Mouse (Mus musculus) ovary, postnatal 36 days (tissue): ENCODE data around the gene Klhl36.
"Not testable (repeated sequence)": the region's sequence is repeated elsewhere in the genome, so short reads cannot be mapped to it uniquely, and the experiment has no call there.

Experiments
- DNase-seq: peaks from one replicate; pipeline ENCODE4 v3.0.0; 2022; ENCODE audit warnings: low spot score, mixed read lengths

Klhl36 gene

GRCm38 (mm10) chr8:119835270-119835669, 26.8 kb upstream of the Klhl36 start:
- no peak for DNase-seq

DNA sequence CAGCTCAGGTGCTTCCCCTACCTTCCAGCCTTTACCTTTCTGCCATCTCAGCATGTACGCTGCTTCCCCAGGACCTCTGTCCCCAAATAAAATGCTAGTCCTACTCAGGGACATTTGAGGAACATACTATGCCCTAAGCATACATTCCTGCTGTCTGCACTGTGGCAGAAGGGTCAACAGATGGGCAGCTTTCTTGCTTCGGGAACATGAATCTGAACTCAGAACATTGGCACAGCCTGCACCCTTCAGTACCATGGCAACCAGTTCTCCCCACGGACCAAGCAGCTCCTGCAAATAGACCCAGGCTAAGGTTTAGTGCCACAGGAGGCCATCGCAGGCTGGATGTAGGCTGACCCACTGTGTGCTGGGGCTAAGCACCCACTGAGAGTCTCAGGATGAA, 25.2 kb upstream of the Klhl36 start:
- no peak for DNase-seq

GRCm38 (mm10) chr8:119837553-119838071, 24.5 kb upstream of the Klhl36 start:
- DNase-seq, result no peak

- DNase-seq, result no peak
Observed at GRCm38 (mm10) chr8:119838100-119838982, 23.7 kb upstream of the Klhl36 start.

- DNase-seq, result no peak
Observed at GRCm38 (mm10) chr8:119838983-119839340, 23.1 kb upstream of the Klhl36 start.

- DNase-seq, result no peak
Observed at GRCm38 (mm10) chr8:119839419-119840021, 22.5 kb upstream of the Klhl36 start.

- DNase-seq, result peak; percentile 97
Observed at GRCm38 (mm10) chr8:119840275-119840808, 21.7 kb upstream of the Klhl36 start, which contains the start of gene Cotl1. TSS of gene Cotl1 (minus strand) at chr8:119840544.

DNA sequence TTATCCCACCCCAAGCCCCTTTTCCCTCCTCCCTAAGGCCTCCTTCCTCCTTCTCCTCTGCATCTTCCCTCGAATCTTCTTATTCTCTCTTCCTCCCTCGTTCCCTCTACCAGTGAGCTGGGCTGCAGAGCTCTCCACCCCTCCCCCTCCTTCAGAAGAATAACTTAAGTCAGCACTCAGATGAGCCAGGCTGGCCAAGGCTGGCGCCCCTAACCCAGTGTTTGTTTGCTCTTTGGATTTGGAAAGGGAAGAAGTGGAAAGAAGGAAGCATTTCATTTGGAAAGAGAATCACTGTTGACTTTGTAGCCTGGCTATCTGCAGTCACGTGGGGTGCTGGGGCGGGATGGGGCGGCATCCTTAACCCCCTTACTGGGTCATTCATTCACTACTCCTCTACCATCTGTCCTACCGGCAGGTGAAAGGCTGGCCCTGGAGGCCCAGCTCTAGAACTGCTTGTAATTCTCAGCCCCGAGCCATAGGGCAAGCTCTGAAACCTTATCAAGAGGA, 21.1 kb upstream of the Klhl36 start:
- DNase-seq, result no peak

GRCm38 (mm10) chr8:119843444-119843843, 18.6 kb upstream of the Klhl36 start:
- peak; percentile 52 for DNase-seq

DNA sequence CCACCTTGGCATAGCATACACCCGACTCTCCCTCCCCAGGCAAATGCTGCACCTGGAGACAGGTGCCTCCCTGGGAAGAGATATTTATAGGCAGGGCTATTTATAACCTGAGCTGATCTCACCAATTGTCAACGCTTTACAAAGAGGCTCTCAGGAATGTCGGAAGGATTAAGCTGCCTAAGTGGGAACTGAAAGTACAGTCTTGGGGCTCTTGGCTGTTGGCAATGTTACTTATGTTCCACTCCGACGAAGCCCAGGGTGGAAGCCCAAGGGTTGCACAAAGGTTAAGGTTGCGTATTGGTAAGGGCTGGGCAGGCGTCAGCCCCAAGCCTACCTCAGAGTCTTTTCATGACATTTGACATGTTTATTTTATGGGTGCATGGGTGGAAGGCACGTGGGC, 17.5 kb upstream of the Klhl36 start:
- no peak for DNase-seq

DNA sequence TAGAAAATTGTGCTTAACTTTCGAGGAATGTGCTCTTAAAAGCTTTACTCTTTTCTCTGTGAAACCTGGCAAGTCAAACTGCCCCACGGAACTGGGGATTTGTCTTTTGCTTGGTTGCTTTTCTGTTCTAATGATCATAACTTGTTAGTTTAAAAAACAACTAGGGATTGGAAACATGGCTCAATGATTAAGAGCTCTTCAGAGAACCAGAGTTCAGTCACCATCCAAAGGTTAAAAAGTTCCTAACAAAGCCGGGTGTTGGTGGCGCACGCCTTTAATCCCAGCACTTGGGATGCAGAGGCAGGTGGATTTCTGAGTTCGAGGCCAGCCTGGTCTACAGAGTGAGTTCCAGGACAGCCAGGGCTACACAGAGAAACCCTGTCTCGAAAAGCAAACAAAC, 16.3 kb upstream of the Klhl36 start:
- DNase-seq, result not testable (repeated sequence)

DNA sequence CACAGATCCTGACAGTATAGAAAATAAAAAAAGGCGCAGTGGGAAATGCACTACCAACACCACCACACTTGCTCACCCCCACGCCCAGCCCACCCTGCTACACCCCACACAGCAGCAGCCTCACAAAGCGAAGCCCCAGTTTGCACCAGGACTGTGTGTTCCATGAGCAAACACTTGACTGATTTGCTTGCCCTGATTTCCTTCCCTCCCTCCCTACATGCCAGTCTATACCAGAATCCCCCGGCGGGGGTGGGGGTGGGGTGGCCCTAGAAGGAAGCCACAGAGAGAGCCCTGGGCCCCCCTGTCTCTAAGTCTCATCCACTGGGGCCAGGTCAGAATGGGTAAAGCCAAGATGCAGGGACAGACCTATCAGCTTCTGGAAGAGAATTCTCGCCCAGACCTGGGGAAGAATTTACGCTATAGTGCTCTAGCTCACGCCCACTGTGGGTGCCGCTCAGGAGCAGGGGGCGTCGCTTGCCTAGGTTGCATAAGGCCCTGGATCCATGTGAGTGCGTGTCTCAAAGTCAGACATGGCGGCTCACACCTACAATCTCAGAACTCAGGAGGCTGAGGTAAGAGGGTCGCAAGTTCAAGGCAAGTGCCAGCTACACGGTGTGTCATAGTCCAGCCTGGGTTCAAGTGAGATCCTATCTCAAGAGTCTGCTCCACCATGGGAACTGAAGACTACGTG, 14.7 kb upstream of the Klhl36 start:
- no peak for DNase-seq

- DNase-seq, result no peak
Observed at GRCm38 (mm10) chr8:119853521-119853920, 8.5 kb upstream of the Klhl36 start.

DNA sequence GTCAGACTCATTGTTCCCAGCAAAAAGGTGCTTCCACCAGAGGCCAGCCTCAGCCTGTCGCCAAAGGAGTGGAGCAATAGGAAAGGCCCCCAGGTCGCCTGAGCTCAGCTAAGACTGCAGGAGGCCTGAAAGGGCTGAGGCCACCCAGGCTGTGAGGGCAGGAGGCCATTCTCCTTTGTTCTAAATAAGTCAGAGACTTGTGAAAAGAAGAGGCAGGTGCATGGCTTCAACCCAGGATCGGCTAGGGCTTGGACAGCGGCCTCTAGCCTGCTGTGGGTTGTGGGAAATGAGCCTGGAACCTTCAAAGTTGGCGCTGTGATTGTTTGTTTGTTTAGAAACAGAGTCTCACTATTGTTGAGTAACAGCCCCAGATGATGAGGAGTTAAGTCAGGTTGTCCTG, 8.0 kb upstream of the Klhl36 start:
- no peak for DNase-seq

GRCm38 (mm10) chr8:119855656-119856055, 6.4 kb upstream of the Klhl36 start:
- DNase-seq, result peak; percentile 24

- DNase-seq, result no peak
Observed at GRCm38 (mm10) chr8:119857767-119858166, 4.3 kb upstream of the Klhl36 start.

DNA sequence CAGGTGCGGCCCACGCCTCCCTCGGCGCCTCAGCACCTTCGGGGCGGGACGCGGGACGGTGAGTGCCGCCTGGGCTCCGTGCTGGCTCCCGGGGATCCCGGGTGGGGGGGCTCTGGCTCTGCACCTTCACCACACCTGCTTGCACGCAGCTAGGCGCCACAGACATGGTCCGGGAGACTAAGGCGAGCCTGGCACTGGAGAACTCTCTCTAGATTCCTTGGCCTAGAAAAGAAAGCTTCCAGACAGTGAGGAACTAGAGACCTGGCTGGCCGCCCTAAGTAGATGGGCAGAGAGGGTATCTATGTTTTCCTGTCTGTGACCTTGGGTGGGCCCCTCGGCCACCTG, 296 bp downstream of the Klhl36 start:
- no peak for DNase-seq

GRCm38 (mm10) chr8:119862749-119863148, 683 bp downstream of the Klhl36 start:
- no peak for DNase-seq

DNA sequence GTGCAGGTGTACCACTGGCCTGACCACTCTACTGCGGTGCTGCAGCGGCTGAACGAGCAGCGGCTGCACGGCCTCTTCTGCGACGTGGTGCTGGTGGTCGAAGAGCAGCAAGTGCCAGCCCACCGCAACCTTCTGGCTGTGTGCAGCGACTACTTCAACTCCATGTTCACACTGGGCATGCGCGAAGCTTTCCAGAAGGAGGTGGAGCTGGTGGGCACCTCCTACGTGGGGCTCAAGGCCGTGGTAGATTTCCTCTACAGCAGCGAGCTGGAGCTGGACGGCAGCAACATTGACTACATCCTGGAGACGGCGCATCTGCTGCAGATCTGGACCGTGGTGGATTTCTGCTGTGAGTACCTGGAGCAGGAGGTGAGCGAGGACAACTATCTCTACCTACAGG, 7.5 kb downstream of the Klhl36 start:
- DNase-seq, result no peak

- DNase-seq, result no peak
Observed at GRCm38 (mm10) chr8:119873181-119873580, 11.1 kb downstream of the Klhl36 start.

- no peak for DNase-seq
Observed at GRCm38 (mm10) chr8:119881301-119881700, 19.2 kb downstream of the Klhl36 start.

- no peak for DNase-seq
Observed at GRCm38 (mm10) chr8:119881917-119882316, 19.9 kb downstream of the Klhl36 start.
